ENCODE assay signal across 11 mouse cellular contexts in the genomic region with DNA sequence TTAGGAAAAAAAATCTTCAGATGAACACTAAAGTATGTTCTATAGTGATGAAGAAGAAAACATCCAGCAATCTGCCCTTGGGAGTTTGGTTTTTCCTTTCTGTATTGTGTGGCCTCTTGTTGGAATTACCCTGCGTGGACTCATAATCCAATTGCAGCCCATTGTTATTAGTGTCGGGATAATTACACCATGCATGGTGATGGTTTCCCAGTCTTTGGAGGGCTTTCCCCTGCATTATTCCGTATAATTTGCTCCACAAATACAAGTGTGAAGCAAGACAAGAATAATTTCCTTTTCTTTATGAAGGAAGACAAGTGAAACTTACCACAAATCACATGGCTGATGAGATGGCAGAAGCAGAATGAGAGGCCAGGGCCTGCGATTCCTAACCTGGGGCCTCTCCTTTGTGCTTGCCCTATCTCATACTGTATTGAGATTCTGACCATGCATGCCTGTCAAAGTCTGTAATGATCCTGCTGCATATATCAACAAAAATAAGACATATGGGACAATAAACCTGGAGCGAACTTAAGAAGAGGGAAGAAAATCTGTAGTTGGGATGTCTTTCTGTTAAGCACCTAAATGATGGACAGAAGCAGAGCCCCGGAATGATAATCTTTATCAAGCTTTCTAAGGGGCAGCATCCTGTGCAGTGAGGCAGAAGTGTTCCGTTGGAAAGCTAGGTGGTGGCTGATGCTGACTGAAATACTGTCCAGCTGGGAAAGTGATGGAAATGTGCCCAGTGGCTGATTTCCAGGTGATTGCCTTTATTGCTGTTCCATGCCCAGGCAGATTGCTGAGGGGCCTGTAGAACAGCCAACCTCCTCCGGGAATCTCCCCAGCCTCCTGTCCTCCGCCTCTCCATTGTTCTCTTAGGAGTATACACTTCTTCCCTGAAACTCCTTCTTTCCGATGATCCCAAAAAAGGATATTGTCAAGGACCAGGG.
A peak's percentile ranks its signal among the peaks of the same experiment; 100 is the strongest.
DNase-seq lines count a peak whose midpoint lies in the region; ATAC-seq and TF ChIP-seq lines count a peak whose summit lies in the region.
"Had no signal": no experiment of that assay in that cellular context is flagged by ENCODE, and none has a peak within 500 bp of the region (broad histone marks: within the 10 kb centered on the region; RNA-seq: fewer than 3 reads in every experiment).

No protein-coding gene starts in this region.

- no peak for DNase-seq in forebrain, embryonic 11.5 days (ENCODE audit: low spot score)
- peak; percentile 89 to 91 for DNase-seq in cerebellum, postnatal 14 days
- DNase-seq in layer of hippocampus, adult 2 months (ENCODE audit: low spot score in 2 of 2): no peak
- DNase-seq in embryo, embryonic 11 days: no peak
- DNase-seq: right cerebral cortex, adult 18-20 months had no signal

- H3K9me3 ChIP-seq in forebrain, embryonic 15.5 days: no peaks in the 10 kb centered on the region
- no peaks in the 10 kb centered on the region for H3K9me3 ChIP-seq in forebrain, embryonic 11.5 days (ENCODE audit: control insufficient read depth, low read length)
- no peaks in the 10 kb centered on the region for H3K9me3 ChIP-seq in neural tube, embryonic 13.5 days
- H3K9me3 ChIP-seq in neural tube, embryonic 15.5 days (replicated peaks): no peaks in the 10 kb centered on the region
- H3K9me3 ChIP-seq in midbrain, embryonic 15.5 days: no peaks in the 10 kb centered on the region
- H3K9me3 ChIP-seq: kidney, embryonic 15.5 days had no signal

- no peak overlapping the region for H3K4me2 ChIP-seq in forebrain, embryonic 15.5 days (replicated peaks)
- no peak overlapping the region for H3K4me2 ChIP-seq in forebrain, embryonic 11.5 days (ENCODE audit: low read depth, low read length, severe bottlenecking)
- H3K4me2 ChIP-seq in neural tube, embryonic 13.5 days: no peak overlapping the region
- no peak overlapping the region for H3K4me2 ChIP-seq in neural tube, embryonic 15.5 days
- no peak overlapping the region for H3K4me2 ChIP-seq in midbrain, embryonic 15.5 days
- H3K4me2 ChIP-seq: kidney, embryonic 15.5 days had no signal

- H3K4me3 ChIP-seq in forebrain, embryonic 15.5 days: no peak overlapping the region
- H3K4me3 ChIP-seq in forebrain, embryonic 11.5 days (ENCODE audit: low read depth, low read length): no peak overlapping the region
- H3K4me3 ChIP-seq in neural tube, embryonic 13.5 days: no peak overlapping the region
- no peak overlapping the region for H3K4me3 ChIP-seq in neural tube, embryonic 15.5 days (replicated peaks)
- no peak overlapping the region for H3K4me3 ChIP-seq in midbrain, embryonic 15.5 days
- no peak overlapping the region for H3K4me3 ChIP-seq in layer of hippocampus, adult 2 months
- H3K4me3 ChIP-seq: kidney, embryonic 15.5 days; megakaryocyte, embryonic 14.5 days had no signal

- no peaks in the 10 kb centered on the region for H3K36me3 ChIP-seq in forebrain, embryonic 15.5 days
- no peaks in the 10 kb centered on the region for H3K36me3 ChIP-seq in forebrain, embryonic 11.5 days (ENCODE audit: control insufficient read depth, insufficient read depth, low read length)
- no peaks in the 10 kb centered on the region for H3K36me3 ChIP-seq in neural tube, embryonic 13.5 days
- H3K36me3 ChIP-seq in neural tube, embryonic 15.5 days: no peaks in the 10 kb centered on the region
- no peaks in the 10 kb centered on the region for H3K36me3 ChIP-seq in midbrain, embryonic 15.5 days (replicated peaks)
- H3K36me3 ChIP-seq: kidney, embryonic 15.5 days had no signal

- 0 out of 2 replicates have a peak, but pooled peaks have one; percentile 32 for ATAC-seq in forebrain, embryonic 15.5 days (replicated peaks)
- ATAC-seq in forebrain, embryonic 11.5 days (replicated peaks; ENCODE audit: low FRiP score): no peak
- no peak; the same call in 1 of the 2 replicates for ATAC-seq in neural tube, embryonic 13.5 days (ENCODE audit: low read depth)
- ATAC-seq in neural tube, embryonic 15.5 days (ENCODE audit: low FRiP score): no peak
- ATAC-seq in midbrain, embryonic 15.5 days (replicated peaks): no peak; the same call in 1 of the 2 replicates

- no peaks in the 10 kb centered on the region for H3K27me3 ChIP-seq in forebrain, embryonic 15.5 days
- H3K27me3 ChIP-seq in forebrain, embryonic 11.5 days (ENCODE audit: control insufficient read depth, insufficient read depth, low read length): no peaks in the 10 kb centered on the region
- H3K27me3 ChIP-seq in neural tube, embryonic 13.5 days: no peaks in the 10 kb centered on the region
- H3K27me3 ChIP-seq in neural tube, embryonic 15.5 days (replicated peaks): no peaks in the 10 kb centered on the region
- H3K27me3 ChIP-seq in midbrain, embryonic 15.5 days (replicated peaks): no peaks in the 10 kb centered on the region
- H3K27me3 ChIP-seq: kidney, embryonic 15.5 days had no signal

- 40% methylated on average over 10 of the region's 10 CpGs for WGBS in forebrain, embryonic 15.5 days
- 55% methylated on average over 10 of the region's 10 CpGs for WGBS in forebrain, embryonic 11.5 days
- WGBS in neural tube, embryonic 13.5 days: 53% methylated on average over 10 of the region's 10 CpGs
- WGBS in neural tube, embryonic 15.5 days: 47% methylated on average over 10 of the region's 10 CpGs
- WGBS in midbrain, embryonic 15.5 days: 37% methylated on average over 10 of the region's 10 CpGs

- H3K4me1 ChIP-seq in forebrain, embryonic 15.5 days: peaks cover 16% of the 10 kb centered on the region
- H3K4me1 ChIP-seq in forebrain, embryonic 11.5 days (replicated peaks; ENCODE audit: control insufficient read depth, insufficient read depth, low read length): peaks cover 2% of the 10 kb centered on the region; the same call in 1 of the 2 replicates
- peaks cover 18% of the 10 kb centered on the region for H3K4me1 ChIP-seq in neural tube, embryonic 13.5 days (replicated peaks)
- H3K4me1 ChIP-seq in neural tube, embryonic 15.5 days: peaks cover 10% of the 10 kb centered on the region
- H3K4me1 ChIP-seq in midbrain, embryonic 15.5 days: peaks cover 6% of the 10 kb centered on the region; the same call in 1 of the 2 replicates
- H3K4me1 ChIP-seq: kidney, embryonic 15.5 days; megakaryocyte, embryonic 14.5 days had no signal

- no peak overlapping the region for H3K9ac ChIP-seq in forebrain, embryonic 15.5 days (replicated peaks)
- H3K9ac ChIP-seq in forebrain, embryonic 11.5 days (ENCODE audit: low read length): no peak overlapping the region
- H3K9ac ChIP-seq in neural tube, embryonic 13.5 days: no peak overlapping the region
- H3K9ac ChIP-seq in neural tube, embryonic 15.5 days (replicated peaks): no peak overlapping the region
- no peak overlapping the region for H3K9ac ChIP-seq in midbrain, embryonic 15.5 days
- H3K9ac ChIP-seq: kidney, embryonic 15.5 days had no signal

- H3K27ac ChIP-seq in forebrain, embryonic 15.5 days (replicated peaks): no peak overlapping the region; the same call in 1 of the 2 replicates
- H3K27ac ChIP-seq in forebrain, embryonic 11.5 days (ENCODE audit: low read depth, low read length): no peak overlapping the region
- H3K27ac ChIP-seq in neural tube, embryonic 13.5 days (replicated peaks): peak overlapping the region; percentile 33; the same call in 1 of the 2 replicates
- H3K27ac ChIP-seq in neural tube, embryonic 15.5 days (replicated peaks): no peak overlapping the region
- H3K27ac ChIP-seq in midbrain, embryonic 15.5 days: peak overlapping the region; percentile 20; the same call in 1 of the 2 replicates
- no peak overlapping the region for H3K27ac ChIP-seq in layer of hippocampus, adult 2 months
- H3K27ac ChIP-seq: kidney, embryonic 15.5 days had no signal

- no peak for TF ChIP-seq CTCF in layer of hippocampus, adult 2 months (conservative IDR thresholded peaks at IDR 0.05)

Comparison
In these comparisons a context has a peak if more than half of its experiments do, and no peak if none do; other contexts are left out.
1. H3K27ac ChIP-seq: peak in neural tube, embryonic 13.5 days (single experiment) and midbrain, embryonic 15.5 days (single experiment); none in forebrain, embryonic 15.5 days (single experiment), forebrain, embryonic 11.5 days (single experiment), neural tube, embryonic 15.5 days (single experiment) and layer of hippocampus, adult 2 months (single experiment).
2. DNase-seq: peak in cerebellum, postnatal 14 days (2 of 2); none in forebrain, embryonic 11.5 days (single experiment), layer of hippocampus, adult 2 months (0 of 2) and embryo, embryonic 11 days (single experiment).